Mouse (Mus musculus) retina, embryonic 14.5 days (tissue): Measurements from ENCODE around the gene Opcml.

ENCODE experiments used
- DNase-seq: peaks from one replicate; pipeline ENCODE4 v3.0.0-alpha.2; 2015; ENCODE audit warnings: low spot score

Opcml gene

DNA sequence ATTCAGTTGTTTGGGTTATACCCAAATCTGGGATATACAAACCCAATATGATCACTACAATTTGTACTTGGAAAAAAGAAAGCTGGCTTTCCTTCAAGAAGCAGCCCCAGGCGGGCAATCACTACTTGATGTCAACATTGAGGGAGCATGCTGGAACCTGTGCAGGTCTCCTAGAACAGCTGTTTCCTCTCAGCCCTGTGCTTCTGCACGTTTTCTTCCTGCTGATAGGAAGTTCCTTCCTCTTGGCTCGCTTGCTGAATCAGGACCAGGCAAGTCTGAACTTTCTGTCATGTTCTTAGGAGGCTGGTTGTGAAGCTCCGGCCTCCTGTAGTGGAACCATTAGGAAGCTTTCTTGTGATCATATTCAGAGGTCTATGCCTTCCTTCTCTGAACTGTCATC is 746.1 kb downstream of the Opcml start:
- DNase-seq = no peak

- no peak for DNase-seq
Observed at GRCm38 (mm10) chr9:28548189-28548588, 757.6 kb downstream of the Opcml start.

DNA sequence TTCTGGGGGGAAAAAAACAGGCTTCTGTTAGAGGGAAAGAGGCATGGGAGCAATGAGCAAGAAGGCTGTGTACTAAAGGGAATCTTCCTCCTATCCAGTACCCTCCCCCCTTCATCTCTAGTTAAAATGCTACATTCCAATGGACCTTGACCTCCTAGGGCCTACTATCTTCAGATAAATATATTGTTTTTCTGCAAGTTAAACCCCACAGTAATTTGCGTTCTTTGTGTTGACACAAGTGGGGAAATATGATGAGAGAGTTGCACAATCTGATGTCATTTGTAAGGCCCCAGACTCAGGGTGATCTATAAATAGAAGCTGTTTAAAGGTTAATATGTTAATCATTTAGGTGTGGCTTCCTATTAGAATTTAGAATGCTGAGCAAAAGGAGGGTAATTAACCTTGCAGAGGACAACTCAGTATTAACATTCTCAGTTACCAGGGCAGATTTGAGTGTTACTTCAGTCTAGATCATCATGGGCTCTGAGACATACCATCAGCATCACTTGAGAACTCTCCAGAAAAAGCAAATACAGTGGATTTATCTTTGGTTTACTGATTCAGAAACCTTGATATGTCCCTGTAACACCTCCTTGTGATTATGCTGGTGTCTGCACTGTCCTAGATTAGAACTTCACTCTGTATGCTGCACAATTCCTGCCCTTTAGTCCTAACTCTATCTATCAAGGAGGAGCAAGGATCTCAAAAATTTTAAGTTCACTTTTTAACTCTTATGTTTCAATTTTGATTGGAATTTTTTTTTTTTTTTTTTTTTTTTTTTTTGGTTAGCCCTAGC is 762.0 kb downstream of the Opcml start:
- DNase-seq = no peak

DNA sequence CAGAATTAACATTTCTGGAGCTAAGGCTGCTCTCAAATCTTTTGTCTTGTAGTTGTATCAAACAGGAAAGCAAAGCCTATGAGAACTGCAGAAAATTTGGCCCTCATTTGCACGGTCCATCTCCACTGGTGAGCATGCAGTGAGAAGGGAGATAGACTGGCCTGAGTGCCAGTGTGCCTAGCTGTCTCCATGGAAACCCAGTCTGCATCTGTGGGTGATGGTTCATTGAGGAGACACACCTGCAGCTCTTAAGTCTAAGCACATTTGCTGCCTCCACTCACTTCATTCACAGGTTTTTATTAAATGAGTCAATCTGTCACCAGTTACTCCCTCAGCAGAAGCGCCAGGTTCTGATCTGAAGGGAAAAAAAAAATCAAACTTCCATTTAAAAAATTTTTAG is 768.1 kb downstream of the Opcml start:
- DNase-seq = no peak

GRCm38 (mm10) chr9:28561761-28562160 is 771.2 kb downstream of the Opcml start:
- no peak for DNase-seq

- no peak for DNase-seq
Observed at GRCm38 (mm10) chr9:28563066-28563683, 772.6 kb downstream of the Opcml start.

- DNase-seq = no peak
Observed at GRCm38 (mm10) chr9:28569041-28569522, 778.5 kb downstream of the Opcml start.

GRCm38 (mm10) chr9:28569776-28570175 is 779.2 kb downstream of the Opcml start:
- DNase-seq = no peak

- no peak for DNase-seq
Observed at GRCm38 (mm10) chr9:28571682-28572081, 781.1 kb downstream of the Opcml start.

DNA sequence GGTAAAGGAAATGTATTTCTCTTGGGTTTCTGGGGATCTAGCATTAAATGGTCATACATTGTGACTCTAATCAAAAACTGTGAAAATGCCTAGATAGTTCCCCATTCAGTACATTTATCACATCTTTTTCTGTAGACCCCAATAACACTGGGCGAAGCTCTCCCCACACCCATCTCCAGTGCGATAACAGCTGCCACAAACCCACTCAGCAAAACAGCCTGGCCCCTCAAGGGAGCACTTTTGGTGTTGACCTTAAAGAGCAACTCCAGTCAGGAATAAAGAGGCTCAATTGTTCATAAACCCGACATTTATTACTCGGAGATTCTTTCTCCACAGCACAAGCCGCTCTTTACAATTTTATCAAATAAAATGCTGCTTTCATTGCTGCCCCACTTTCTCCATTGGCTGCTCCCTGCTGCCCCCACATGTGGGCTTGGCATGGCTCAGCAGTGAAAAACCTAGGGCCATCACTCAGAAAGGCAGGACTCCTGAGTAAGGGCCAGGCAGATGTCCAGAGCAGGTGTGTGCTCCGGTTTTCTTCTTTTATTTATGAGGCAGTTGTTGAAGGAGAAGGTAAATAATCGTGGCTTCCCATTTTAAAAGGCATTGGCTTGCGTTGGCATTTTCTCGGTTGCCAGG is 781.7 kb downstream of the Opcml start:
- DNase-seq = no peak

DNA sequence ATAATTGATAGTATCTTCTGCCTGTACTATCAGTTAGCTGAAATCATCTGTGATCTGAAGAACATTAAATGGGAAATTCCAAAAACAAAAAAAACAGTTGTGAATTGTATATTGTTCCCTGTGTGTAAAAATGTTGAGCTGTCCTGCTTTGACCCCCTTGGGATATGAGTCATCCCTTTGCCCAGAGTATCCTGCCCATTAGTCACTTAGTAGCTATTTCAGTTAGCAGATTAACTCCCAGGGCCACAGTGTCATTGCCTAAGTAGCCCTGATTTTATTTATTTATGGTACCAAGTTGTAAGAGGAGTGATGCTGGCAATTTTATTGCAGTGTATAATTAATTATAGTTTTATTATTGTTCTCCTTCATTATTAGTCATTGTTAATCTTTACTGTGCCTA is 788.2 kb downstream of the Opcml start:
- DNase-seq = no peak

DNA sequence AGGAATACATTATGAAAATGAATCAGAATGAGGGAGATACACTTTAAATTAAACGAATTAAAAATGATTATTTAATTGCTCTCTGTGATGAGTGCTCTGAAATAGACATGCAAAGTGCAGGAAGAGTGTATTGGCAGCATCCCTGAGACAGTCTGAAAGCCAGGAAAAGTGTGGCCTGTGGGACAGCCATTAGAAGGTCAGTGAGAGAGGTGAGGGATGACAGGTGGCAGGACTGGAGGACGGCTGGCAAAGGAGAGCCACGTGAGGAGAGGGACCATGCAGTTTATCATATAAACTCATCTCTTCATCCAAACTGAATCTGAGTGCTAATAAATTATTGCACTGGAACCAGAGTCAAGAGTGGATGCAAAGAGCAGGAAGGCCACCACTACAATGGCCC is 796.7 kb downstream of the Opcml start:
- DNase-seq = no peak

DNA sequence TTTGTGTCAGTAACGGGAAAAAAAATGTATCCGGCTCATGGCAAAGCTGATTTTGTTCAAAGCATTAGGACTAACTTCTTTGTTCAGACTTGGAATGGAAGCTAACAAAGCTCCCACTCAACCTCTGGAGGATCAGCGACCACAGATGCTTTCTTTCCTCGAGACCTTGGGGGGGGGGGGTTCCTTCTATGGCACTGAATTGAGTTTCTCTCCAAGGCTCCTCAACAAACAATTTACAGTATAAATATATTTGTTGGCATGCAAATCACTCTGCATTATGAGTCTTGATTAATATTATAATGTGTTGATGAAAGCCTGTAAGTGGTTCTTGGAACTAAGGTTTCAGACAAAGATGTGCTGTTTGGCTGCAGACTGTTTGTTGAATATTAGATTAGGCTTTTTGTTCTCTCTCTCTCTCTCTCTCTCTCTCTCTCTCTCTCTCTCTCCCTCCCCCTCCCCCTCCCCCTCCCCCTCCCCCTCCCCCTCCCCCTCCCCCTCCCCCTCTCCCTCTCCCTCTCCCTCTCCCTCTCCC is 797.3 kb downstream of the Opcml start:
- DNase-seq = no peak

GRCm38 (mm10) chr9:28588488-28588887 is 797.9 kb downstream of the Opcml start:
- no peak for DNase-seq

DNA sequence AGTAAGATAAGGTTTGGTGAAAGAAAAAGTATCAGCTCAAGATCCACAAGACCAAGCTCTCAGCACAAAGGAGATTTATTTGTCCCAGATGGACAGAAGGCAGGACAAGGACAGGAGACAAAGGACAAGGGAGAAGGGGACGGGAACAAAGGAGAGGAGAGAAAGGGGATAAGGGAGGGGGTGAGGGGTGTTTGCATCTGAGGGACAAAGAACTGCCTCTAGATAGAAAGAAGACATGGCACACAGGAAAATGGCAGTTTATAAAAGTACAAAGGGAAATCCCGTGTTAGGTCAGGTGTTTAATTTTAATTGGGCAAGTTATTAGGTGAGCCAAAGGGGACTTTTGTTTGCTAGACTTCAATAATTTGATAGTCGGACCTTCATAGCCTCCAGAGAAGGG is 801.6 kb downstream of the Opcml start:
- DNase-seq = peak; percentile 41

DNA sequence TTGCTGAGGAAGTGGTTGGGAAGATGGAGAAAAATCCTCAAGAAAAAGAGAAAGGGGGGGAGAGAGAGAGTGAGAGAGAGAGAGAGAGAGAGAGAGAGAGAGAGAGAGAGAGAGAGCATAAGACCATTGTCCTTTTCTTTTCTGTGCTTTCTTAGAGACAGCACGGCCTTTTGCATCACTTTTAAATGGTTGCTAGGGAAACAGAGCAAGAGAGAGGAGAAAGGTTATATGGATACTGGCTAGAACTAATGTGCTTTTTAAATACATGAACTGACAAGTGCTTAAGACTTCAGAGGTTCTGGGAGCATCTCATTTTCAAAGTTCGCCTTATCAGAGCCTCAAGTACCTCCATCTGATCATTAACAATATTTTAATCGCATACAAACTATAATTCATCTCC is 804.5 kb downstream of the Opcml start:
- no peak for DNase-seq

GRCm38 (mm10) chr9:28605561-28605960 is 815.0 kb downstream of the Opcml start:
- DNase-seq = no peak

DNA sequence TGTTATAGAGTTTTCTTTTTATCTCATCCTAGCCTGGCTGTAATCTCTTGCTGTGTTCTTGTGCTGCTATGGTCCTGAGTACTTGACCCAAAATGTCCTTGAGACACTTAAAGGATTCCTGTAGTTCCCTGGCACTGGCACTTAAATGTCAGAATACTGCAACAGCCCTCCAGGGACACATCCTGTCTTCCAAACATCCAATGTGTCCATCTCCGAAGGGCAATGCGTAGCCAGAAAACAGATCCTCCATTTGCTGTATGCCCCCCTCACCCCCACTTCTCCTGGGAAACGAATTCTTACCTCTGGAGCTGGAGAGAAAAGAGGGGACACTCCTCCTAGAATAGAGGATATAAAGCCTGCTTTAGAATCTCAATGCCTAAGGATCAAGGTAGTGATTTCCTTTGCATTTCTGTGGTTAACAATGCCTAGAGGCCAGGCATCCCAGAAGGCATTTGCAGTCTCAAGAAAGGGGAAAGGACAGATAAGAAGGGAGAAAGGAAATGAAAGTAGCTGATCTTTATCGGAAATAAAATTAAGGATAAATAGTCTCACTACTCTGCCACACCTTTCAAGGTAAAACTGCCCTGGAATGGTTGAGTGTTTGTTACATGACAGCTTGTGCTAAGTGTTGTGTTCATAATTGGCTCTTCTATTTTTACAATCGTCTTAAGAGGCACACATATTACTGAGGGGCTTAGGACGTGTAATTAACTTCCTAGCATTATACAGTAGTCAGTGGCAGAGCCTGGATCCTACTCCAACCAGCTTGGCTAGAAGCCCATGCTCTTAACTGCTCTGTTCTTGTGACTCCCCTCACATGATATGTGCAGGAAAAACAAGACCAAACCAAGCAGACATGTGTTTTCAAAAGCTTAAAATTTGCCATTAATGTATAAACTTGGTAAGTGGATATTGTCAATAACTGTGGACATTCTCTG is 823.4 kb downstream of the Opcml start:
- no peak for DNase-seq

- no peak for DNase-seq
Observed at GRCm38 (mm10) chr9:28615447-28615846, 824.9 kb downstream of the Opcml start.

DNA sequence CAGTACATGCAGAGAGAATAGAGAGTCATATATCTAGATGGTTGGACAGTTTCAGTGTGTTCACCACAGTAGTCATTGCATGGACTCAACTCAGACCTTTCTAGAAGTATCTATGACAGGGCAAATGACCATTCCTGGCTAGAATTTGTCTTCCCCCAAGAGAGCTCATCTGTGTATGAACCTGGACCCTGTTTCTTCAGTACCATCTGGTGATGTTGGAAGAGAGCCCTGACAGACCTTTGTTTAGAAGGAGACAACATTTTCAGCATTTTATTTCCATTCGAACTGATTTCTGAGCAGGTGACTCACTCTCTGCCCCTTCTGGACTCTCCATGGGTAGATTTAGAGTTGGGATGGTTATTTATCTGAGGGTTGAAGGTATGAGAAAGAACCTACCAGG is 827.1 kb downstream of the Opcml start:
- no peak for DNase-seq

GRCm38 (mm10) chr9:28618186-28618892 is 827.8 kb downstream of the Opcml start:
- no peak for DNase-seq
